Mouse (Mus musculus) megakaryocyte, embryonic 14.5 days (primary cell): Measurements from ENCODE around the gene Rcan2.

Experiments
- FLI1 ChIP-seq: IDR thresholded peaks from 2 replicates; pipeline ENCODE4 v1.6.1; 2012; ENCODE audit warnings: low read length, inconsistent platforms, mixed read lengths
- GATA1 ChIP-seq: IDR thresholded peaks from 3 replicates; pipeline ENCODE4 v1.6.1; 2012; ENCODE audit warnings: mixed read lengths, low read length, inconsistent platforms, borderline replicate concordance

GRCm38 (mm10) chr17:44075601-44076000 lies 274.4 kb downstream of the Rcan2 start:
- no peak for TF ChIP-seq GATA1
- no peak for TF ChIP-seq FLI1
